Mouse (Mus musculus) forebrain, embryonic 16.5 days (tissue): Measurements from ENCODE around the gene Vdr. TPM values are rescaled to one million over a fixed set of nuclear protein-coding genes. Genes with fewer than 3 reads are reported as not detected.
"Not testable (repeated sequence)": the region's sequence is repeated elsewhere in the genome, so short reads cannot be mapped to it uniquely, and the experiment has no call there.

Experiments
- ATAC-seq: fragments of 200-750 bp; cut with Nextera tagmentation; 2 replicates; pipeline ENCODE4 v1.8.0; 2017; ENCODE audit warnings: mild to moderate bottlenecking, moderate library complexity
- H3K27ac ChIP-seq: fragments of 300-500 bp; sonication (generic); 2 replicates; pipeline ENCODE4 v1.5.1; 2014; ENCODE audit warnings: low read length, control low read depth
- H3K27me3 ChIP-seq: fragments of 300-500 bp; sonication (generic); replicated peaks from 2 replicates; pipeline ENCODE4 v1.6.1; 2014; ENCODE audit warnings: low read length; ENCODE audit not compliant: control insufficient read depth, insufficient read depth
- H3K36me3 ChIP-seq: fragments of 300-500 bp; sonication (generic); 2 replicates; pipeline ENCODE4 v1.6.1; 2014; ENCODE audit not compliant: control insufficient read depth, insufficient read depth
- H3K4me1 ChIP-seq: fragments of 300-500 bp; sonication (generic); replicated peaks from 2 replicates; pipeline ENCODE4 v1.6.1; 2014; ENCODE audit warnings: low read length; ENCODE audit not compliant: control insufficient read depth, insufficient read depth
- H3K4me2 ChIP-seq: fragments of 300-500 bp; sonication (generic); 2 replicates; pipeline ENCODE4 v1.6.1; 2014; ENCODE audit warnings: mild to moderate bottlenecking, low read length, control low read depth
- H3K4me3 ChIP-seq: fragments of 300-500 bp; sonication (generic); replicated peaks from 2 replicates; pipeline ENCODE4 v1.5.1; 2014; ENCODE audit warnings: mild to moderate bottlenecking, low read length, control low read depth
- H3K9ac ChIP-seq: fragments of 300-500 bp; sonication (generic); replicated peaks from 2 replicates; pipeline ENCODE4 v1.6.1; 2014; ENCODE audit warnings: low read depth, low read length, control low read depth
- H3K9me3 ChIP-seq: fragments of 300-500 bp; sonication (generic); 2 replicates; pipeline ENCODE4 v1.6.1; 2016; ENCODE audit warnings: low read length; ENCODE audit not compliant: control insufficient read depth
- WGBS: fragments of 180-500 bp; shearing (Covaris S2); extraction: QIAGEN DNeasy Blood & Tissue Kit; methylation state at CpG from one replicate; pipeline ENCODE4 v1.1.7; 2014; 5-methylcytosine and 5-hydroxymethylcytosine counted together
- polyA plus RNA-seq: library from polyadenylated mRNA; unstranded; fragments of >200 nt; fragmentation: Nextera tagmentation; extraction: Ambion mirVana; gene quantifications from 2 replicates; pipeline ENCODE4 v1.2.1, GENCODE M21; 2015

Gene Vdr
- polyA plus RNA-seq, 1 experiment from 2014 or later, result not detected

DNA sequence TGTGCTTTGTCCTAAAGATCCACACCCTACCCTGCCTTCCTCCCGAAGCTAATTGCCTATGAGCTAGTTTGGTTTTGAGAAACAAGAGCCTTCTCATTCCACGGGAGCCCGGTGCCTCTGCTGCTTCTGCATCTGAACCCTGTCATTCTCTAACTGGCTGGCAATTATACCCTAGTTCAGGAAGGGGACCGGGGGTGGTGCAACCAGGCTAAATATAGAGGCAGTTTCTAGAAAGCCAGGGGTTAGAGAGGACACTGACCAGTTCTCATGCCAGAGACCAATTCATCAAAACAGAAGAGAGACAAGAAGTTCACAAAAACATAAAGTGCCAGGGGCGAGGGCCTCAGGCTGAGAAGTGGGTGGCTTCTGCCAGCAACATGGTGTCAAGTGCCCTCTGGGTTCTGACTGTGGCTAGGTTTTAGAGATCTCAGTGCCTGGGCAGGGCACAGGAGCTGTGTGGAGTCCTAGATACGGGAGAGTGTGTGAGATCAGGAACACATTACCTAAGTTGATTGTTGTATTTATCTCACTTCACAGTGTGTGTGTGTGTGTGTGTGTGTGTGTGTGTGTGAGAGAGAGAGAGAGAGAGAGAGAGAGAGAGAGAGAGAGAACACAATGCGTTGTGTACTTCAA is 31.6 kb downstream of the Vdr start:
- no peak for ATAC-seq
- 74% methylated on average over 7 of the region's 7 CpGs for WGBS
- Histone ChIP-seq H3K9me3 (no peaks in the 10 kb centered on the region), H3K36me3 (no peaks in the 10 kb centered on the region), H3K4me1 (no peaks in the 10 kb centered on the region), H3K4me3 (no peak overlapping the region), H3K27me3 (no peaks in the 10 kb centered on the region), H3K27ac (no peak overlapping the region), H3K9ac (no peak overlapping the region), H3K4me2 (no peak overlapping the region)

DNA sequence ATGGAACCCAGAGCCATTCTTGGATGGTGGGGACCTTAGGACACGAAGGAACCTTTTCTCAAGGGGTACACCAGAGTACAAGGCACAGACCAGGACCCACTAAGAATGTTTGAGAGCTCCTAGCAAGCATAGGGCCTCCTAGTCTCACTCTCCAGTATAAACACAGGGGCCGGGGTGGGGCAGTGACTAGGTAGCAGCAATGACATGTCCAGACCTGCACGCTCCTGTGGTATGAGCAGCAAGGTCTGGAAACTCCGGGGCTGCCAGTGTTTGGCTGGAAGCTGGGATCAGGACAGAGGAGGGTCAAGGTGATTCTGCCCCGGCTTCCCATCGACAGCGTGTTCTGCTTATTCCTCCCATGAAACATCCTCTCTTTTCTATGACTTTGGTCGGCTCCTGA is 34.6 kb downstream of the Vdr start:
- Histone ChIP-seq H3K4me3 (no peak overlapping the region), H3K27me3 (no peaks in the 10 kb centered on the region), H3K36me3 (no peaks in the 10 kb centered on the region), H3K9ac (no peak overlapping the region), H3K4me2 (no peak overlapping the region), H3K9me3 (no peaks in the 10 kb centered on the region), H3K27ac (no peak overlapping the region), H3K4me1 (no peaks in the 10 kb centered on the region)
- 88% methylated on average over 8 of the region's 8 CpGs for WGBS
- no peak for ATAC-seq

DNA sequence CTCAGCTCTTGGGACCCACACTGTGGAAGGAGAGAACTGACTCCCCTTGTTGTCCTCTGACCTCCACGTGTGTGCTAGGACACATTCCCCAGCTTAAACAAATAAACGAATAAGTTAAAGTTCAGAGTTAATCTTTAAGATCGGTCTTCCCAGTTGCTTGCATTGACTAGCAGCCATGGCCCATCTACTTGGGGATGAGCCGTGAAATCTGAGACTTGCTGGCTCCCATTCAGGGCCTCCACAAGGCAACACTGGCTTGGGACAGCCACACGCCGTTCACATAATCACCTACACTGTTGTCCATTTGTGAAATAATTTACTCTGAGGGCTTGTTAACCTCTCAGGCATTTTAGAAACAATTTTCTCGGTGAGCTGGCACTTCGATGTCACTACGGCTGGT is 36.7 kb downstream of the Vdr start:
- H3K27me3 ChIP-seq, result no peaks in the 10 kb centered on the region
- no peak overlapping the region for H3K4me3 ChIP-seq
- H3K36me3 ChIP-seq, result no peaks in the 10 kb centered on the region
- H3K4me2 ChIP-seq, result no peak overlapping the region
- H3K9ac ChIP-seq, result no peak overlapping the region
- 82% methylated on average over 9 of the region's 9 CpGs for WGBS
- no peak for ATAC-seq
- no peak overlapping the region for H3K27ac ChIP-seq
- H3K4me1 ChIP-seq, result no peaks in the 10 kb centered on the region
- no peaks in the 10 kb centered on the region for H3K9me3 ChIP-seq

DNA sequence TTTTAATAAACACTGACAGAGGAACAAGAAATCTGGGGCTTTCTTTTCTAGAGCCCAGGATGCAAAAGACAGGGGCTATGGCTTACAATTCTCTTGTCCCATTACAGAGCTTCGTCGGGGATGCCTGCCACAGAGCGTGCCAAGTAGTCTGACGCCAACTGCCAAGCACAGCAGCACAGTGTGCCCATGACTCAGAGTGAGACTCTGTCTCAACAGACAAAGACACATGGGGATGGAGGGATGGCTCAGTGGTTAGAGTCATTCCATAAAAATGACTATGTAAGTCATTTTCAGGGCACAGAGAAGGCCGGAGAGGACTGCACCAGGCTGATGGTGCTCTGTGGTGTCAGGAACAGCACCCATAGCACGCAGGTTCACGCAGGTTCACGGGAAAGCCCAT is 38.3 kb downstream of the Vdr start:
- no peak overlapping the region for H3K4me3 ChIP-seq
- H3K36me3 ChIP-seq, result no peaks in the 10 kb centered on the region
- no peak for ATAC-seq
- H3K4me1 ChIP-seq, result no peaks in the 10 kb centered on the region
- no peak overlapping the region for H3K9ac ChIP-seq
- H3K27ac ChIP-seq, result no peak overlapping the region
- H3K4me2 ChIP-seq, result no peak overlapping the region
- 80% methylated on average over 8 of the region's 8 CpGs for WGBS
- H3K9me3 ChIP-seq, result no peaks in the 10 kb centered on the region
- H3K27me3 ChIP-seq, result no peaks in the 10 kb centered on the region

DNA sequence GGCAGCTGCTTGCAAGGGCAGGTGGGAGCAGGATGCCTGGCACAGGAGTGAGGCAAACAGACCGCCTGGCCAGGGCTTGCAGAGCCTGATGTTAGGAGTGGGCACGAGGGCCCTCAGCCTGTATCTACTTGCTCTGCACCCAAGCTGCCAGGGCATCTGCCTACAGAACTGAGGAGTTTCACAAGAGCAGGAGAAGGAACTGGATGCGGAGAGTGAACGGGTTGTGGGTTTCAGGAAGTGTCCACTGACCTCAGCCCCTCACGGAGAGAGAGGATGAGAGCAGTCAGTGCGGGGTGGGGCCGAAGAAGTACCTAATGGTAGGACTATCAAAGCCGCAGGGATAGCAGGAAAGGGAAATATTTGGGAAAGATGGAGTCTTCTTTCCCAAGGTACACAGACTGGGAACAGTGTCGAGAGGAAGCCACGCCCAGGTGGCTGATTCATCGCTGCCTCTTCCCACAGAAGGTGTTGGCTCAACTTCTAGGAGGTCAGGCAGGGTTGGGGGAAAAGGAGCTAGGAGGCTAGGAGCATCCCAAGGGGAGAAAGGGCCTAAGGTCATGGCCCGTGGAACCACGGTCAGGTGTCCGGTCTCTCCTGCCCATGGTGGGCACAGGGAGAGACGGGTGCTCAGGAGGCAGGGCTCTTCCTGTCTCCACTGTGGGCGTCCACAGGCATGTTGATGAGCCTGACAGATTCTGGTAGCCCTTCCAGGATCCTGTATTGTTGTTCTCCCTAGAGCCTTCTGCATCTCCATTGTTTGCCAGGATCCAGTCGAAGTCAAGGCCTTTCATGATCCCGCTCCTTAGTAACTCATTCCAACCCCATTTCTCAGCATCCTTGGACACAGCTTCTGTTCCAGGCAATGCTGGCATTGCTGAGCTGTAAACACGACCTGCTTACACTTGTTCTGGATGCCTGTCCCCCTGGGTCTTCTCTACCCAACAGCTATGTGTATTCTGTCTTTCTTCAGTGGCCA is 39.1 kb downstream of the Vdr start:
- ATAC-seq, result no peak
- 85% methylated on average over 19 of the region's 19 CpGs for WGBS

DNA sequence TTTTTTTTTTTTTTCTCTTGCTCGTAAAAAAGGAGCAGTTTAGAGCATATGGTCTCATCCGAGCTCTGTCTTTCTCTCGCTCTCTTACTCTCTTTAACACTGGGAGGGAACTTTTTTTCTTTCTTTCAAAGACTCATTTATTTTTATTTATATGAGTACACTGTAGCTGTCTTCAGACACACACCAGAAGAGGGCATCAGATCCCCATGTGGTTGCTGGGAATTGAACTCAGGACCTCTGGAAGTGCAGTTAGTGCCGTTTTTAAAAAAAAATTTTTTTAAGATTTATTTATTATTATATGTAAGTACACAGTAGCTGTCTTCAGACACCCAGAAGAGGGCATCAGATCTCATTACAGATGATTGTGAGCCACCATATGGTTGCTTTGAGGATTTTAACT is 40.3 kb downstream of the Vdr start:
- H3K27me3 ChIP-seq, H3K9me3 ChIP-seq, H3K27ac ChIP-seq, H3K4me2 ChIP-seq, H3K4me1 ChIP-seq, H3K36me3 ChIP-seq, H3K9ac ChIP-seq, ATAC-seq, H3K4me3 ChIP-seq: not testable (repeated sequence)
- 86% methylated on average over 4 of the region's 4 CpGs for WGBS

More for the DNA sequence above, 39.1 kb downstream of the Vdr start:
- Histone ChIP-seq H3K27ac (no peak overlapping the region), H3K4me1 (no peaks in the 10 kb centered on the region), H3K27me3 (no peaks in the 10 kb centered on the region), H3K4me3 (no peak overlapping the region), H3K4me2 (no peak overlapping the region), H3K36me3 (no peaks in the 10 kb centered on the region), H3K9me3 (0 out of 2 replicates have a peak, but pooled peaks cover 3% of the 10 kb centered on the region), H3K9ac (no peak overlapping the region)

DNA sequence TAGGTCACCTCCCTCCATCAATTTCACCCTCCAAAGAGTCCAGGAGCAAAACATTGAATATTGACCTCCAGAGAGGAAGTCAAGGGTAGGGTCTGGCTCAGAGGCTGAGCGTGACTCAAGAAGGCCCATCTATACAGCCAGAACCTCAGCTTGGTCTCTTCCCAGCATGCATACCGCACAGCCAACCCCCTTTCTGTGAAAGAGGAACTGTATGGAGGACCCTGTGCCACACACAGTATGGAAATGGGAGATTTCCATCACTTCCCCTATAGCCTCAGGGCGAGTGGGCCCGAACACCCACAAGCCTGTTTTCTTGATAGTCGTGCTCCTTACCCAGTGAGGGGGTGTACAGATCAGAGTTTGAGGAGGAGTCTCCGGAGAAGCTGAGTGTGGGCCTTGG is 41.4 kb downstream of the Vdr start:
- 91% methylated on average over 6 of the region's 6 CpGs for WGBS
- no peaks in the 10 kb centered on the region for H3K27me3 ChIP-seq
- no peaks in the 10 kb centered on the region for H3K36me3 ChIP-seq
- no peak overlapping the region for H3K4me3 ChIP-seq
- H3K9ac ChIP-seq, result no peak overlapping the region
- H3K4me2 ChIP-seq, result no peak overlapping the region
- no peak for ATAC-seq
- H3K27ac ChIP-seq, result no peak overlapping the region
- peaks cover 6% of the 10 kb centered on the region for H3K9me3 ChIP-seq
- no peaks in the 10 kb centered on the region for H3K4me1 ChIP-seq

DNA sequence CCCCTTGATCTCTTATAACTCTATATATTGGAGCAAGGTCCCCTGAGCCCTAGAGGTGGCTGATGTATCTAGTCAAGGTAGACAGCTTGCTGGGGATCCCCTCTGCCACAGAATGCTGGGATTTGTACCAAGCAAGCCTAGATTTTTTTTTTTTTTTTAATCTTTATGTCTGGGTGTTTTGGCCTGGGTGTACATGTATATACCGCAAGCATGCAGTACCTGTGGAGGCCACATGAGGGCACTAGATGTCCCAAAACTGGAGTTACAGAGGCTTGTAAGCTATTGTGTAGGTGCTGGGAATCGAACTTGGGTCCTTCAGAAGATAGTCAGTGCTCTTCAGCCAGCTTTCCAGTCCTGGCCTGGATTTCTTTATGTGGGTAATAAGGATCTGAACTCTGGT is 44.4 kb downstream of the Vdr start:
- H3K4me2 ChIP-seq, result no peak overlapping the region
- no peak for ATAC-seq
- H3K4me3 ChIP-seq, result no peak overlapping the region
- peaks cover 6% of the 10 kb centered on the region for H3K9me3 ChIP-seq
- no peaks in the 10 kb centered on the region for H3K27me3 ChIP-seq
- no peaks in the 10 kb centered on the region for H3K36me3 ChIP-seq
- 90% methylated on average over 2 of the region's 2 CpGs for WGBS
- no peak overlapping the region for H3K9ac ChIP-seq
- H3K4me1 ChIP-seq, result no peaks in the 10 kb centered on the region
- no peak overlapping the region for H3K27ac ChIP-seq

DNA sequence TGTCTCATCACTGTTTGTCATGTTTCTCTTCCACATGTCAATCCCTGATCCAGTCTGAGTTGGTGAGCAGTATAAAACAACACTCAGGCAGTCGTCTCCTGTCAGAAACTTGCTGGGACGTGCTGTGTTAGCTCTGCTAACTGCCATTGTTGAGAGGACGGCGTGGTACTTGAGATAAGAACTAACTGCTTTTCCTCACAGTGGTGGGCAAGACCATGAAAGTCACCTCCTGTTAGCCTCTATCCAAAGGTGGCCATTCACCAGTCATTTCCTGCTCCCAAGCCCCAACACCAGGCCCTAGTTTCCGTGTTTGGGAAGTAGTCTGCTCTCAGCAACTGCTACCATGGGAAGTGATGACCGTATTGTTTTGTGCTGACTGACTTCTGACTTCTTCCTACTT is 45.3 kb downstream of the Vdr start:
- H3K9me3 ChIP-seq, result peaks cover 6% of the 10 kb centered on the region
- H3K27me3 ChIP-seq, result no peaks in the 10 kb centered on the region
- H3K27ac ChIP-seq, result no peak overlapping the region
- H3K36me3 ChIP-seq, result no peaks in the 10 kb centered on the region
- 72% methylated on average over 6 of the region's 6 CpGs for WGBS
- no peak for ATAC-seq
- no peak overlapping the region for H3K4me2 ChIP-seq
- H3K4me1 ChIP-seq, result no peaks in the 10 kb centered on the region
- no peak overlapping the region for H3K9ac ChIP-seq
- H3K4me3 ChIP-seq, result no peak overlapping the region
